Mouse (Mus musculus) ES-Bruce4 (cell line): ENCODE data around the gene Tcf7l2. TPM values are rescaled to one million over a fixed set of nuclear protein-coding genes. Genes with fewer than 3 reads are reported as not detected.

Experiments
- H3K27ac ChIP-seq: 2 replicates; pipeline ENCODE4 v1.5.1; 2012; ENCODE audit warnings: low read length, inconsistent platforms; ENCODE audit not compliant: insufficient read depth
- H3K27me3 ChIP-seq: 2 replicates; pipeline ENCODE4 v1.6.1; 2012; ENCODE audit warnings: mild to moderate bottlenecking, low read length, inconsistent platforms; ENCODE audit not compliant: control insufficient read depth, poor library complexity, insufficient read depth, severe bottlenecking
- H3K36me3 ChIP-seq: 2 replicates; pipeline ENCODE4 v1.6.1; 2012; ENCODE audit warnings: inconsistent platforms, mild to moderate bottlenecking, low read length, moderate library complexity; ENCODE audit not compliant: control insufficient read depth, poor library complexity, insufficient read depth, severe bottlenecking
- H3K4me1 ChIP-seq: one replicate; pipeline ENCODE4 v1.8.1; 2011; ENCODE audit warnings: low read length; ENCODE audit not compliant: control insufficient read depth, insufficient read depth
- H3K4me3 ChIP-seq: 2 replicates; pipeline ENCODE4 v1.5.1; 2011; ENCODE audit warnings: low read depth, mild to moderate bottlenecking, low read length
- H3K9ac ChIP-seq: 2 replicates; pipeline ENCODE4 v1.6.1; 2012; ENCODE audit warnings: low read depth, mild to moderate bottlenecking, inconsistent platforms; ENCODE audit not compliant: poor library complexity, severe bottlenecking
- H3K9me3 ChIP-seq: replicated peaks from 2 replicates; pipeline ENCODE4 v1.6.1; 2012; ENCODE audit warnings: mild to moderate bottlenecking, low read length, inconsistent platforms; ENCODE audit not compliant: control insufficient read depth, poor library complexity, insufficient read depth, severe bottlenecking
- CTCF ChIP-seq: IDR thresholded peaks from one replicate; pipeline ENCODE4 v1.8.1; 2011; ENCODE audit warnings: low read depth, low read length
- EP300 ChIP-seq: IDR thresholded peaks from 2 replicates; pipeline ENCODE4 v1.6.1; 2011; ENCODE audit warnings: low read depth, low read length; ENCODE audit not compliant: insufficient read depth
- POLR2A ChIP-seq: IDR thresholded peaks from one replicate; pipeline ENCODE4 v1.8.1; 2011; ENCODE audit warnings: low read length; ENCODE audit not compliant: insufficient read depth
- polyA plus RNA-seq: library from polyadenylated mRNA; stranded (reverse); fragments of >200 nt; gene quantifications from 2 replicates; pipeline ENCODE4 v1.2.4, GENCODE M21; 2011; ENCODE audit warnings: low read depth; ENCODE audit not compliant: missing spikeins, insufficient read depth, insufficient read length

The Tcf7l2 gene
- polyA plus RNA-seq, 1 experiment, result 23.8 TPM

GRCm38 (mm10) chr19:55966066-55966465 is 224.4 kb downstream of the Tcf7l2 start:
- H3K4me1 ChIP-seq, result no peaks in the 10 kb centered on the region
- no peak for TF ChIP-seq POLR2A
- no peak overlapping the region for H3K27ac ChIP-seq
- H3K4me3 ChIP-seq, result no peak overlapping the region
- no peaks in the 10 kb centered on the region for H3K9me3 ChIP-seq
- H3K36me3 ChIP-seq, result no peaks in the 10 kb centered on the region
- no peaks in the 10 kb centered on the region for H3K27me3 ChIP-seq
- H3K9ac ChIP-seq, result no peak overlapping the region

GRCm38 (mm10) chr19:55969929-55970531 is 228.4 kb downstream of the Tcf7l2 start:
- Histone ChIP-seq H3K36me3 (no peaks in the 10 kb centered on the region), H3K9ac (no peak overlapping the region), H3K4me3 (no peak overlapping the region), H3K27me3 (no peaks in the 10 kb centered on the region), H3K4me1 (no peaks in the 10 kb centered on the region), H3K9me3 (no peaks in the 10 kb centered on the region), H3K27ac (no peak overlapping the region)
- TF ChIP-seq POLR2A (no peak), EP300 (no peak), CTCF (no peak)

GRCm38 (mm10) chr19:55976073-55976472 is 234.5 kb downstream of the Tcf7l2 start:
- H3K9ac ChIP-seq, result no peak overlapping the region
- peaks cover 10% of the 10 kb centered on the region; the same call in 1 of the 2 replicates for H3K9me3 ChIP-seq
- H3K4me1 ChIP-seq, result no peaks in the 10 kb centered on the region
- H3K27me3 ChIP-seq, result no peaks in the 10 kb centered on the region
- H3K4me3 ChIP-seq, result no peak overlapping the region
- no peak overlapping the region for H3K27ac ChIP-seq
- H3K36me3 ChIP-seq, result no peaks in the 10 kb centered on the region
- TF ChIP-seq CTCF, result no peak
- no peak for TF ChIP-seq POLR2A
- TF ChIP-seq EP300, result no peak
